Mouse (Mus musculus): ENCODE measurements at regions not wholly inside any gene's neighbourhood (a gene's known extent, or its start where the extent isn't known, plus 50 kb on each side); places are given as distances from the start of the nearest gene placed in this dataset.

DNA sequence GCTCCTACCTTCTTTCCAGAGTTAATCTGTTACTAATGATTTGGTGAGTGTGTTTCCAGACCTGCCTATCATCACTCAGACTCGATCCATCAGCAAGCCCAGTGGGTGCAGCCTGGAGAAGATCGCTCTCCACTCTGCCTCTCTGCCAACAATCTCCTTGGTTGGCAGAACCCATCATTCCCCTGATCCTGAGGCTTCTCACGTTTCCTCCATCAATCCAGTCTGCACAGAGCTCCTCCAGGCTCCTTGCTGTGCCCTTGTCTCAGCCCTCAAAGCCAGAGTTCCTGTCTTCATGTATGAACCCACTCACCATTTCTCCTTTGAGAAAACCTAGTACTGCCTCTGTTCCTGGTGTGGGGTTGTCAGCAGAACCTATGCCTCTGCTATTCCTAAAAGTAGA, 155.5 kb downstream of the Thbs2 start:
- ATAC-seq (ENCODE audit: low FRiP score), result no peak
- Histone ChIP-seq H3K4me1 (replicated peaks) (no peaks in the 10 kb centered on the region), H3K27ac (no peak overlapping the region), H3K4me2 (no peak overlapping the region), H3K36me3 (no peaks in the 10 kb centered on the region), H3K9ac (no peak overlapping the region), H3K4me3 (no peak overlapping the region), H3K27me3 (no peaks in the 10 kb centered on the region), H3K9me3 (no peaks in the 10 kb centered on the region)
- 74% methylated on average over 3 of the region's 3 CpGs for WGBS

DNA sequence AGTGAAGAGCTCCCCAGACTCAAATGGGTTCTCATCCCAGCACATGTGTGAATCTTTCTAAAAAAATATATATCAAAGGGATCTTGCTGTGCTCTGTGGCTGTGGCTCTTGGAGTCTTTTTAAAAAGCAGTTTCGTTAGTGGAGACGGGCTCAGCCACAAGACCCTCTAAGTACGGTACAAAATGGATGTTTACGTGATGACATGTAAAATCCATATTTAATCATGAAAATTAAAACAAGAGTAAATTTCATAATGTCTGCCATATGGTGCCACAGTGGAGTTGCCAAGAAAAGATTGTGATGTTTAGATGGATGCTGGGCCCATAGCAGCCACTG, 161.1 kb downstream of the Thbs2 start:
- no peak overlapping the region for H3K4me2 ChIP-seq
- no peak overlapping the region for H3K4me3 ChIP-seq
- no peaks in the 10 kb centered on the region for H3K27me3 ChIP-seq
- ATAC-seq (ENCODE audit: low FRiP score), result no peak
- 91% methylated on average over 4 of the region's 4 CpGs for WGBS
- no peak overlapping the region for H3K27ac ChIP-seq
- no peaks in the 10 kb centered on the region for H3K4me1 ChIP-seq (replicated peaks)
- H3K9ac ChIP-seq, result no peak overlapping the region
- no peaks in the 10 kb centered on the region for H3K9me3 ChIP-seq
- H3K36me3 ChIP-seq, result no peaks in the 10 kb centered on the region

DNA sequence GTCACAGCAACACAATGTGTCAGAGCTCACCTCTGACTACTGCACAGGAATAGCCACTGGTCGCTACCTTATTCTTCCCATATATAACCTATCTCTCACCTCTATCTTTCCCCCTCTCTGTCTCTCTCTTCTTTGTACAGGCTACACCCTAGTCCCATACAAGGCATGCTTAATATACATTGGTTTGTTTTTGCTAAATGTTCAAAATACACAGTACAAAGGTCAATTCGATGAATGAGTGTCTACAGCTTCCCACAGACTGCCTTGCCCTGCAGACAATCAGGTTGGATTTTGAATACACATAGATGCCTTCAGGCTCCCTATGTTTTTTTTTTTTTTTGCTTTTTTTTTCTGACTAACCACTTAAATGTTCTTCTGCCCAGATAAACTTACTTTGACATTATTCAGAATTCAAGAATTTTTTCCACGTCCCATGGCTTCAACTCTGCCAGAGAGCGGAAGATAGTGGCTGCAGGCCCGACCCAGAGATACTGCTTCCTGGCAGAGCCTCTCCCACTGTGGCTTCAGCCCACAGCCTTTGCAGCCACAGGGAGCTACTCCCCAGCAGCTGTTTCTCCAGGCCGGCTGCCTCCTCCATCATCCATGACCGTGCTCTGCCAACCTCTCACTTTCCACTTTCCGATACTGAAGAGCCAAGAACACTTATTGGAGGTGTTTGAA, 161.6 kb downstream of the Thbs2 start:
- Histone ChIP-seq H3K9me3 (no peaks in the 10 kb centered on the region), H3K9ac (no peak overlapping the region), H3K27me3 (no peaks in the 10 kb centered on the region), H3K36me3 (no peaks in the 10 kb centered on the region), H3K4me3 (no peak overlapping the region), H3K4me2 (no peak overlapping the region), H3K4me1 (replicated peaks) (no peaks in the 10 kb centered on the region), H3K27ac (no peak overlapping the region)
- no peak for ATAC-seq (ENCODE audit: low FRiP score)
- 86% methylated on average over 8 of the region's 8 CpGs for WGBS

DNA sequence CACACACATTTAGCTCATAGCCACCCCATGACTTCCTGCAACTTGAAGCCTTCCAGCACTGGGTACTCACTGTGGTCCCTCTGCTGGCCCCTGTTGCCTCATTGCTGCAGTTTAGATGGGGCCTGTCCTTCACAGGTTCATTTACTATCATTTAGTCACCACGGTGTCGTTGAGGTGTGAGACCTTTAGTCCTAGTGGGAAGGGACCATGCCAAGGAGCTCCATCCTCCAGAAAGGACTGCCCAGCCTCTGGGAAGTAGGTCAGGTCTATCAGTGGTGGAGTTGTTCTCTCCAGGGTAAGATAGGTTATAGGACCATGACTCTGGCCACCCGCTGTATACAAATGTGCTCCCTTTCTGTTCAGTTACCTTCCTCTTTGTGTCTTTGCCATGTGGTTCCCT, 162.2 kb downstream of the Thbs2 start:
- H3K9me3 ChIP-seq, result no peaks in the 10 kb centered on the region
- H3K4me2 ChIP-seq, result no peak overlapping the region
- no peak overlapping the region for H3K9ac ChIP-seq
- no peak overlapping the region for H3K4me3 ChIP-seq
- WGBS, result 99% methylated on average over 3 of the region's 3 CpGs
- no peak for ATAC-seq (ENCODE audit: low FRiP score)
- H3K27me3 ChIP-seq, result no peaks in the 10 kb centered on the region
- no peaks in the 10 kb centered on the region for H3K36me3 ChIP-seq
- H3K4me1 ChIP-seq (replicated peaks), result no peaks in the 10 kb centered on the region
- H3K27ac ChIP-seq, result no peak overlapping the region

DNA sequence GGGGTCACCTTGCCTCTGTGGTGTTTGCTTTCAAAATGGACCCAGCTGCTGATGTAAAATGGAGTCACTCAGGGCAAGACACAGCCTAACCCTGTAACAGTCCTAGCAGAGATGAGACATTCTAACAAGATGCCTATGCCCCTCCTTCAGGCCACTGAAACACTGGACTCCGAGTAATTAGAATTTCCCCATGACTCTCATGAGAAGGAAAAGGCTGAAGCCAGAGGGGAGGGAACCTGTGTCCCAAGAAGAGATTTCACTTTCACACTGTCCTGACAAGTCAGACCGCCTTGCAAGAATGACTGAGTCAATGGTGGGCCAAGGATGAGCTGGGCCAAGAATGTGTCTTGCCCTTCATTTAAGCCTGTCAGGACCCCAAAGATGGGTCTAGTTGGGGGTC, 166.3 kb downstream of the Thbs2 start:
- Histone ChIP-seq H3K27ac (no peak overlapping the region), H3K4me1 (replicated peaks) (no peaks in the 10 kb centered on the region), H3K4me2 (no peak overlapping the region), H3K9ac (no peak overlapping the region), H3K27me3 (peaks cover 7% of the 10 kb centered on the region; the same call in 1 of the 2 replicates), H3K4me3 (no peak overlapping the region), H3K9me3 (no peaks in the 10 kb centered on the region), H3K36me3 (no peaks in the 10 kb centered on the region)
- WGBS, result 91% methylated on average over 2 of the region's 2 CpGs
- no peak for ATAC-seq (ENCODE audit: low FRiP score)

DNA sequence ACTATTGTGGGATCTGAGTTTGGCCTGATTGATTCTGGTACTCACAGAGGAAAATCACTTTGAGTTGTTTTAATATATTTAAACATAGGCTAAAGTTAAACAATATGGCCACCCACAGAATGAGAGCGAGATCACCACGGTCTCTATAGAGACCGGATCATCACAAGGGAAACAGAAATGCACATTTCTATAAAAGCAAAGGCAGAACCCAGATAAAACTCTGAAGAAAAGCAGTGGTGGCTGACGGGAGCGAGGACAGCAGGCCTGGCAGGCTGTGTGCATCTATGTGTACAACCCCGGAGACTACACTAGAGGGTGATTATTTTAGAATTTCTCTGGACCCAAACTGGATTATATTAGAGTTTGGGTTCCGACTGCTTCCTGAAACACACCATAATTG, 168.8 kb downstream of the Thbs2 start:
- Histone ChIP-seq H3K27me3 (peaks cover 15% of the 10 kb centered on the region), H3K4me3 (no peak overlapping the region), H3K4me1 (replicated peaks) (no peaks in the 10 kb centered on the region), H3K36me3 (no peaks in the 10 kb centered on the region), H3K4me2 (no peak overlapping the region), H3K9me3 (no peaks in the 10 kb centered on the region), H3K27ac (no peak overlapping the region), H3K9ac (no peak overlapping the region)
- no peak for ATAC-seq (ENCODE audit: low FRiP score)
- 85% methylated on average over 7 of the region's 7 CpGs for WGBS

DNA sequence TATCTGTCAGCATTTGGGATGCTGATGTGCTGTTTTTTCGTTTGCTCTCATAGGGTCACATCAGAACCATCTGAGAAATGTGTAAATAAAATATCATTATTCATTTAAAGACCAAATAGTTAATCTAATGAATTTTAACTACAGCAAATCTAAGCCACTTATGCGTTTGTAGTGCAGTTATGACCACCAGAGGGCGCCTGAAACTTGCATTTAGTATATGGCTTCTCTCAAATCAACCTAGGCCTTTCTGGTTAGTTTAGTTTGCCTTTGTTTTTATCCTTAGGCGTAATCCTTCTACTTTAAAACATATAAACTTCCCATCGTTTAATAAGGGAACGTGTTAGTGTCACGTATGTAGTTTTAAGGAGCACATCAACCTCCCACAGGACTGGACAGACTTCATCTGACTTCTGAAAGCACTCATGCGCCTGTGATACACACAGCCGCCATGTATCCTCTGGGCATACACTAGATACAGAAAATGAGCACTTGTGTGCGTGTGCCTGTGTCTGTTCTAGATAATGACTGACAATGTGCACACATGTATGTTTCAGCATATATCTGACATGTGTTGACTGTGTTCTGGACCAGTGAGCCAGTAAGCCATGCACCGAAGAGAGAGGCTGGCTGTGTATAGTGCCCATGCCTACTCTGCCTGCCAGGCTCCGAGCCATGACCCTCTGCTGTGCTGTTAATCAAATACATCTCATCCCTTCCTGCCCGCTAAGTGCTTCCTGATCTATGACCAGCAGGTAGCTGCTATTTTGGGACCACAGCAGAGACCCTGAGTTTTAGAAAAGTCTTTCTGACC, 169.4 kb downstream of the Thbs2 start:
- ATAC-seq (ENCODE audit: low FRiP score), result peak; percentile 53; the same call in 1 of the 2 replicates
- Histone ChIP-seq H3K36me3 (no peaks in the 10 kb centered on the region), H3K4me3 (no peak overlapping the region), H3K4me2 (no peak overlapping the region), H3K27ac (no peak overlapping the region), H3K9ac (no peak overlapping the region), H3K9me3 (no peaks in the 10 kb centered on the region), H3K27me3 (peaks cover 15% of the 10 kb centered on the region), H3K4me1 (replicated peaks) (no peaks in the 10 kb centered on the region)
- 52% methylated on average over 13 of the region's 13 CpGs for WGBS

DNA sequence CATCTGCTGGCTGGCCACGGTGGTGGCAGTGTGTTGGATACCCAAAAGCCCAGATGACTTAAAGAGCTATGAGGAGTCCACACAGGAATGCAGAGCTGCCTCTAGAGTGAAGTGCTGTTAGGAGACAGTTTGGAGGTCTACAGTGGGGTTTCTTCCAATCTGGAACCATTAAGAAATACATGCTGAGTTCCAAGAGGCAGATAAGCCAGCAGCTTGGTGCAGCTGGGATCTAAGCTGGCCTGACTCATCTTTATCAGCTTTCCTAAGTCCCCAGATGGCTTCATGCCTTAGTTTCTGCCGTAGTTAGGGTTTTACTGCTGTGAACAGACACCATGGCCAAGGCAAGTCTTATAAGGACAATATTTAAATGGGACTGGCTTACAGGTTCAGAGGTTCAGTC, 172.0 kb downstream of the Thbs2 start:
- Histone ChIP-seq H3K4me2 (no peak overlapping the region), H3K36me3 (no peaks in the 10 kb centered on the region), H3K27me3 (peaks cover 15% of the 10 kb centered on the region), H3K4me1 (replicated peaks) (peaks cover 5% of the 10 kb centered on the region; the same call in 1 of the 2 replicates), H3K9ac (no peak overlapping the region), H3K9me3 (no peaks in the 10 kb centered on the region), H3K4me3 (no peak overlapping the region), H3K27ac (no peak overlapping the region)
- 73% methylated on average over 2 of the region's 2 CpGs for WGBS
- no peak for ATAC-seq (ENCODE audit: low FRiP score)

DNA sequence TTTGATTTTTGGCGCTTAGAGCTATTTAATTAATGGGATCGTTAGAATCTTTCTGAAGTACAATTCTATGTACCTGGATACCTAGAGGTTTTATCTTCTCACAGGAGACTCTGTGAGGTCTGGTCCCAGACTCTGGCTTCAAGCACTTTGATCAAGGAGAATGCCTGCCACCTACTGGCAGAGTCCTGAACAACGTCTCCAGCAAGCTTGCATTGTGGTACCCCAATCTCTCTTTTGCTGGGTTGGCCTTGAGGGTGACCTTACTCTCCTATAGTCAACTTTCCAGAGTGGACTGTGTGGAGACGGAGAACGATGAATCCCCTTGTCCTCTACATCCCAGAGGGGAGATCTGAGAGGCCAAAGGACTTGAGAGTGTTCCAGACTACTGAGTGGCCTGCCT, 173.5 kb downstream of the Thbs2 start:
- Histone ChIP-seq H3K27ac (no peak overlapping the region), H3K4me3 (no peak overlapping the region), H3K36me3 (no peaks in the 10 kb centered on the region), H3K9me3 (no peaks in the 10 kb centered on the region), H3K4me1 (replicated peaks) (peaks cover 5% of the 10 kb centered on the region; the same call in 1 of the 2 replicates), H3K4me2 (no peak overlapping the region), H3K27me3 (peaks cover 15% of the 10 kb centered on the region), H3K9ac (no peak overlapping the region)
- WGBS, result 16% methylated on average over 5 of the region's 5 CpGs
- no peak for ATAC-seq (ENCODE audit: low FRiP score)

DNA sequence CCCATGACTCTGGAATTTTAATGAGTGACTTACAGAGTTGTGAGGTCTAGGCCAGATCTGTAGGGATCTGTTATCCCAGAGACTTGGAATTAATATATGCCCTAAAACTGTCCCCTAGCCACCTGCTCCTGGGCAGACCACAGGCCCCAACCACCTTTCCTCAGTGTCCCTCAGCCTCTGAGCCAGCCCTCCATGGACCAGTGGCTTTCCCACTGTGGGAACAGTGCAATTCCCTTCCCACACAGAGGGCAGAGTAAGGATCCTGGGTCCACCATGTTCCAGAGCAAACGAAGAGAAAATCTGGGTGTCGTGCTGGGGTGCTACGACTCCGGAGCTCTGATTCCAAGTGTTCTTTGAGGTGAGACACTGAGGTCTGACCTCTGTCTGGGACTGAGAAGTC, 174.7 kb downstream of the Thbs2 start:
- Histone ChIP-seq H3K4me3 (no peak overlapping the region), H3K27me3 (peaks cover 15% of the 10 kb centered on the region), H3K9me3 (no peaks in the 10 kb centered on the region), H3K4me1 (replicated peaks) (peaks cover 5% of the 10 kb centered on the region; the same call in 1 of the 2 replicates), H3K9ac (no peak overlapping the region), H3K36me3 (no peaks in the 10 kb centered on the region), H3K27ac (no peak overlapping the region), H3K4me2 (no peak overlapping the region)
- no peak for ATAC-seq (ENCODE audit: low FRiP score)
- 90% methylated on average over 4 of the region's 4 CpGs for WGBS

DNA sequence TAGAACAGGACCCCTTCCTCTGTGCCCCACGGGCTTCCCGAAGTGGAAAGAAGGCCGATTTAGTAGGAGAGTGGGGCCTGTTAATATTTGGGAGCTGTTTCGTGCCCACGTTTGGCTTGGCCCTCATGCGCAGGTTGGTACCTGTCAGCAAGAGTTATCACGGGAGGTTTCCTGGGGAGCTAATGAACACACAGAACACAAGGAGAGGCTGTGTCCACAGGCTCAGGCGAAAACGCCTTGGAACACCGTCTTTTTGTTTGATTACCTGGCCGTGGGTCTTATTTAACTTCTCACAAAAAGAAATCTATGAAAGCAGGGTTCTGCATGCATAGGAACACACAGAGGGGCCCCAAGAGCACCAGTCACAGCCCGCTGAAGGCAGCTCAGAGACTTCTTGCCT, 175.8 kb downstream of the Thbs2 start:
- Histone ChIP-seq H3K36me3 (no peaks in the 10 kb centered on the region), H3K4me1 (replicated peaks) (peaks cover 5% of the 10 kb centered on the region; the same call in 1 of the 2 replicates), H3K9me3 (no peaks in the 10 kb centered on the region), H3K9ac (no peak overlapping the region), H3K27me3 (peaks cover 13% of the 10 kb centered on the region), H3K27ac (no peak overlapping the region), H3K4me2 (no peak overlapping the region), H3K4me3 (no peak overlapping the region)
- ATAC-seq (ENCODE audit: low FRiP score), result no peak
- WGBS, result 86% methylated on average over 12 of the region's 12 CpGs

DNA sequence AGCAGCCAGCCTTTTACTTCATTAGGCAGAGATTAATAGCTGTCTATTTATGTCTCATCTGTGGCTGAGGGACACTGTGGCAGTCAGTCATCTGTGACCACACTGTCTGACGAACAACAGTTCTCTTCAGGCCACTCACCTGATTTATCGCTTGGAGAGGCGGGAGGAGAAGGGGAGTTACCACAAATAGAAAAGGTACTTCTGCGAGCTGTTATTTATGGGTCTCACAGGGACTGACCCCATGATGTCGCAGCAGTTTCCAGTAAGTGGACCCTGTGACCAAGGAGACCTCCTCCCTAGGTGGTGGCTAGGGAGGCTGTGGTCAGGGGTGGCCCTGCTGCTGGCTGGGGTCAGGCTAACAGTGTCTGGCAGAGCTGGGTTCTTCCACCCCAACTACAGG, 176.7 kb downstream of the Thbs2 start:
- Histone ChIP-seq H3K27ac (no peak overlapping the region), H3K36me3 (no peaks in the 10 kb centered on the region), H3K4me1 (replicated peaks) (peaks cover 5% of the 10 kb centered on the region; the same call in 1 of the 2 replicates), H3K9me3 (no peaks in the 10 kb centered on the region), H3K9ac (no peak overlapping the region), H3K27me3 (peaks cover 5% of the 10 kb centered on the region), H3K4me2 (no peak overlapping the region), H3K4me3 (no peak overlapping the region)
- ATAC-seq (ENCODE audit: low FRiP score), result no peak
- WGBS, result 63% methylated on average over 5 of the region's 5 CpGs

DNA sequence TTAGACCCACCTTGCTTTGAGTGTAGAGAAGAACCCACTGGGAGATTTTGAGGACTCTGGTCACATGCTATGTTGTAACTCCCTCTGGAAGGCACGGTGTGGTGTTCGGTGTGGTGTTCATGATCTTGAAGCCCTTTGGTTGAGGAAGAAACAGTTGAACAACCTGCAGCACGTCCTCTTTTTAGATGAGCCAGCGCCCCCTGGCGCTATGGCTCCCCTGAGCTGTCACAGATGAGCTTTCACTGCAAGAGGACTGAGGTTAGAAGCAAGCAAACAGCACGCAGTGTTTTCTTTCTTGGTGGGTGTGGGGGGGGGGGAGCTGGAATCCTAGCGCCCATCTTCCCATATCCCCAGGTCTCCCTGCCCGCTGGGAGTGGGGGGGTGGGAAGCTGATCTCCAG, 177.9 kb downstream of the Thbs2 start:
- no peak for ATAC-seq (ENCODE audit: low FRiP score)
- Histone ChIP-seq H3K4me1 (replicated peaks) (peaks cover 5% of the 10 kb centered on the region; the same call in 1 of the 2 replicates), H3K36me3 (no peaks in the 10 kb centered on the region), H3K4me3 (no peak overlapping the region), H3K27ac (no peak overlapping the region), H3K9ac (no peak overlapping the region), H3K4me2 (no peak overlapping the region), H3K9me3 (no peaks in the 10 kb centered on the region), H3K27me3 (no peaks in the 10 kb centered on the region)
- 36% methylated on average over 8 of the region's 8 CpGs for WGBS

All from hindbrain, embryonic 13.5 days (tissue).